Mouse (Mus musculus) CD4-positive, CD25-positive, alpha-beta regulatory T cell, adult 4 months (primary cell): ENCODE results near the gene Olfr506. TPM values are rescaled to one million over a fixed set of nuclear protein-coding genes. Genes with fewer than 3 reads are reported as not detected.
"Not testable (repeated sequence)": the region's sequence is repeated elsewhere in the genome, so short reads cannot be mapped to it uniquely, and the experiment has no call there.

ENCODE experiments used
- ATAC-seq: one replicate; pipeline ENCODE4 v1.8.0; 2017
- polyA plus RNA-seq, 2 experiments: library from polyadenylated mRNA; unstranded; fragments of 100-300 nt; shearing (Covaris generic); gene quantifications; one replicate each; pipeline ENCODE4 v1.2.1; 2017

Olfr506 gene
- not detected for polyA plus RNA-seq

DNA sequence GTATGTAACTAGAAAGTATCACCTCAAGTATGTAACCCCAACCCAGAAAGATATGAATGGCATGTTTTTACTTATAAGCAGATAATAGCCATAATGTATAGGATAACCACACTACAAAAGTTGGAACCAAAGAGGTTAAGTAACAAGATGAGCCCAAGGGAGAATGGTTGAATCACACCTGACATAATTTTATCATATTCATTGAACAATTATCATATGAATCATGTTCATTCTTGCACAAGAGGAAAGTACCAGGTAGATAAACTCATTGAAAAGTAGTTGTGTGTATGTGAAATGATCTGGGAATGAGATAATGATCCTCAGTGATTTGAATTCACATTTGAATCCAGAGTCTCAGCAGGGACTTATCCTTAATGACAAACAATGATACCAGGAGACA is at the start of gene Olfr506:
Gene Olfr506, plus strand, starts transcription at position 301 of the 400 bp plus-strand sequence.
- ATAC-seq = no peak

DNA sequence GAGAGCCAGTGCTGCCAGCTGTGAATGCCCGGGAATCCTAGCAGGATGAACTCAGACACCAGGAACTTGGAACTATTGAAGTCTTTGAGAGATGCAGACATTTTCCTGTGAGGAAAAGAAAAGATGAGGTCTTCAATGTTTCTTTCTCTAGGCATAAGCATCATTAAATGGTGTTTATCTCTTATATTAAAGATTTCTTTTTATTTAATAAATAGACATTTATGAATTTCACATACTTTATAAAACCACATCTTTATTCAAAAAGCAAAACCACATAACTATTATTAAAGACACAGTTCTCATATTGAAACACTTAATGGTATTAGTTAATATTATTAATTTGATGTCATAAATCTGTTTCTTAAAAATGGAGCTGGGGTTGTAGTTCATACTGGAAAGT is 44.9 kb upstream of the Olfr506 start, which contains the start of gene Olfr504:
Gene Olfr504, minus strand, starts transcription at position 101 of the 400 bp plus-strand sequence.
- no peak for ATAC-seq

DNA sequence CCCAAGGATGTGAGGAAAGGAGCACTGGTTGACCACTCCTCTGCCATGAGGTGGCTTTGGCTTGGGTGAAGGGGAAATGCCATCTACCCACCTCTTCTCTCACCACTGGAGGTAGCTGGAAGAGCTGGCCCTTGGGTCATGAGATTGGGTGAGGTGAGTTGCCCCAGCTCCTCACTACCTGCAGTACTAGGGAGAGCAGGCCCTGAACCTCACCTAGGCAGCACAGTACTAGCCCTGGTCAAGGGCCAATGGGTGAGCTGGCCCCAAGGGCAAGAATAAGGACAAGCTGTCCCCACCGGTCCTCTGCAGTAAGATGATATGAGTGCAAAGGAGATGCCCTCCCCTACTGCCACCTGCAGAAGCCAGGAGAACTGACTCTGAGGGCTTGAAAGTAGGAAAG is 20.8 kb upstream of the Olfr506 start:
- no peak for ATAC-seq

DNA sequence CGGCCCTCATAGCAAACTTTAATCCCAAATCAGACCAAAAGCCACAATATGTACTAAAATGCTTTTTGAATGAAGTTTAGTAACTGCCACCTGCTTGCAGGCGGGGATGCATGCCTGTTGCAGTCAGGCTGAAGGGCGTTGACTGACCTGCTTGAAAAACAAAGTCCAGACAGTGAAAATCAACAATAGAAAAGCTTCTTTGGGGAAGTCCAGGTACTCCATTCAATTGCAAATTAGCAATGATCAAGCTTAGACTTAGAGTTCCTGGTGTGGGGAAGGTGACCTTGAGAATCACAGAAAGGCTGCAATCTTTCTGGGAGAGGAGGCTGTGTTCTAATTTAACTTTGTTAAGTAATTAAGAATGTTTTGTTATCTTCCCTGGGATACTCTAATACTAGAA is 8.7 kb upstream of the Olfr506 start:
- not testable (repeated sequence) for ATAC-seq

DNA sequence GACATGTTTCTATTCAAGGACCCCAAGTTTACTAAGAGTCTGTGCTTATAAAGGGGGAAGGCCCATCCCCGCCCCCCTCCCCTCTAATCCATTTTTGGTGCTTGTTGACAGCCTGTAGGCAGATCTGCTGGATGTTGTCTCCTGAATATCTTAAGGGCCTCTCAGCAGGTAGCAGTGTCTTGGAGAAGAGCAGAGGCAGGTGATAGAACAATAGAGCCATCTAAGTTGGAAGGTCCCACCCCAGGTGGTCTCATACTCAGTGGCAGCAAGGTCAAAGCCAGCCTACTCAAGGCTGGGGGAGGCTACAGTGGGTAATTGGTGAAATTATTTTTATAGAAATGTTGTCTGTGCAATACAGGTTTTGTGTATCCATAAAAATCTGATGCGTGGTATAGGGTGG is 3.5 kb downstream of the Olfr506 start:
- no peak for ATAC-seq

DNA sequence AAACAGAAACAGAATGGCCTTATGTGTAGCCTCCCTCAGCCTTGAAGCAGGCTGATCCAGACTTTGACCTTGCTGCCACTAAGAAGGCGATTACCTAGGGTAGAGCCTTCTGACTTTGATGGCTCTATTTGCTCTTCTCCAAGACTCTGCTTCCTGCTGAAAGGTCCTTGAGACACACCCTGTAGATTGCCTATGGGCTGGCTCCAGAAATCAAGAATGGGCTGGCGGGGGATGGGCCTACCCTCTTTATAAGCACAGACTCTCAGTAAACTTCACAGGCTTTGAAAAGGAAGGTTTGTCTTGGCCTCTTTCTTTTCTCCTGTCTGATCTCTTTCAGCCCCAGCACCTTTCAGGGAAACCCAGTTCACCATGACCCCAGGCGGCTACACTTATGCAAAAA is 6.2 kb downstream of the Olfr506 start:
- not testable (repeated sequence) for ATAC-seq

DNA sequence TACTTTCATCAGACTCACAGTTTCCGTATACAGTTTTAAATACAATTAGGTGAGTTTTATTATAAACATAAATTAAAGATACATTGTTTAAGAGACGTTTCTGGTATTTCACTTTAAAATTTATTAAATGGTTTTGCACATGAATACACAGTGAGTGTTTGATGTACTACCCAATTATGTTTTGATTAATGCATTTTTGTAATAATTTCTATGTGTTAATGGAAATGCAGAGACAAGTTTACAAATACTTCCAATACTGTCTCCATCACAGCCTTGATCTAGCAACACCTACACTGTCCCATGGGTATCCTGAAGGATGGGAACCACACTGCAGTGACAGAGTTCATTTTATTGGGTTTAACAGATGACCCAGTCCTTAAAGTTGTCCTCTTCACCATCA is 10.9 kb downstream of the Olfr506 start, which contains the start of gene Olfr507:
Gene Olfr507, plus strand, starts transcription at position 301 of the 400 bp plus-strand sequence.
- ATAC-seq = no peak

DNA sequence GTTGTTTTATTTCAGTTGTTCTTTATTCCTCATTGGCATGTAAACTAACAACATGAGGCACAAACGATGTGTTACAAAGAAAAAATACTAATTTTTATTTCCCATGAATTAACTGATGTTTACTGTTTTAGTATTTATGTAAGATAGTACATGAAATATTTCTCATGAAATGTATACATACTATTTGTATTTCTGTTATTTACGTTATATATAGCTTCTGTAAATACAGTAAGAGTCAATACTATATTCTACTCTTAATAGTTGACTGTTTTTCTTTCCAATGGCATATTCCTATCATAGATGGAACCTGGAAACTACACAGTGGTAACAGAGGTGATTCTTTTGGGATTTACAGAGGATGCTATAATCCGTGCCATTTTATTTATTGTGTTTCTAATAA is 19.1 kb downstream of the Olfr506 start, which contains the start of gene Olfr508:
Gene Olfr508, plus strand, starts transcription at position 301 of the 400 bp plus-strand sequence.
- no peak for ATAC-seq

DNA sequence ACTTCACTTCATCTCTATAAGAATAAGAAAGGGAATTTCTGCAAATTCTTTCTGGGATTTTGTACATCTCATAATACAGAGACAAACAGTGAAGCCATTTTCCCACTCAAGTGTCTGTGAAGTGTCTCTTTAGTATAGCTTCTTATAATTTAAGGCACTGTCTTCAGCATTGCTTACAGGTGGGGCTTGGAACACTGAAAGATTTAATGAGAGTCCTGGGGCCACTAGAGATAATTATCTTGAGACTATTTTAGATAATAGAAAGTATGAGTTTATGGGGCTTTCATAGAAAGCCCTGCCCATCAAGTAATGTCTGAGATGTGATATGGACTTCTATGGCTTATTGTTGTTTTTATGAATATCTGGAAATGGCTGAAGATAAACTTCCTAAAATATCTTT is 41.2 kb downstream of the Olfr506 start, which contains the start of gene Olfr509:
Gene Olfr509, minus strand, starts transcription at position 101 of the 400 bp plus-strand sequence.
- ATAC-seq = no peak

DNA sequence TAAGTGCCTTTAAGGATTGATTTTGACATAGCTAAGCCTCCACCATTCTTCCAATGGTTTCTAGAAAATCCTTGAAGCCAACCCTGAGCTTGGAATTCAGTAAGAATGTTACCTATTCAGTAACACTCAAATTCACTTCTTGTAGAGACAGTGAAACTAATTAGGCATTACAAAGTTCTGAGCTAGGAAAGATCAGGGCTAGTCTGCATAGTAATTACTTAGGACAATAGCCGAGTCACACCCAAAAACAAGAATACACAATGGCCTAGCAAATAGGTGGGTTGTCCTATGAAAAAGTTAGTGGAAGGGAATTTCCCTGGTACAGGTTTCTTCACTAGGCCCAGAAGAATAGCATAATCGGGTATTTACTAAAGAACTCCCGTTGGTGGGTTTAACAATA is 51.8 kb downstream of the Olfr506 start:
- ATAC-seq = no peak

Other genes with a start within 250 kb of the Olfr506 start
- not detected for gene Olfr494, start 245.5 kb upstream of the Olfr506 start, polyA plus RNA-seq
- not detected for gene Olfr495, start 217.6 kb upstream of the Olfr506 start, polyA plus RNA-seq
- not detected for gene Olfr497, start 190.4 kb upstream of the Olfr506 start, polyA plus RNA-seq
- not detected for gene Olfr498, start 145.5 kb upstream of the Olfr506 start, polyA plus RNA-seq
- not detected for gene Olfr502, start 85.7 kb upstream of the Olfr506 start, polyA plus RNA-seq
- gene Olfr503, start 66.3 kb upstream of the Olfr506 start, polyA plus RNA-seq = not detected
- gene Olfr504, start 45.0 kb upstream of the Olfr506 start, polyA plus RNA-seq = not detected
- gene Olfr507, start 11.0 kb downstream of the Olfr506 start, polyA plus RNA-seq = not detected
- not detected for gene Olfr508, start 19.2 kb downstream of the Olfr506 start, polyA plus RNA-seq
- not detected for gene Olfr509, start 41.1 kb downstream of the Olfr506 start, polyA plus RNA-seq
- not detected for gene Olfr510, start 55.6 kb downstream of the Olfr506 start, polyA plus RNA-seq
- not detected for gene Olfr512, start 102.5 kb downstream of the Olfr506 start, polyA plus RNA-seq
- gene Olfr513, start 140.2 kb downstream of the Olfr506 start, polyA plus RNA-seq = not detected
- not detected for gene Olfr514, start 215.2 kb downstream of the Olfr506 start, polyA plus RNA-seq
- gene Olfr516, start 239.7 kb downstream of the Olfr506 start, polyA plus RNA-seq = not detected